Mouse (Mus musculus): ENCODE results near the gene Tfap2c. TPM values are rescaled to one million over a fixed set of nuclear protein-coding genes. Genes with fewer than 3 reads are reported as not detected.

Gene Tfap2c
- polyA plus RNA-seq, 1 experiment from 2014 or later, result 2.5 TPM

DNA sequence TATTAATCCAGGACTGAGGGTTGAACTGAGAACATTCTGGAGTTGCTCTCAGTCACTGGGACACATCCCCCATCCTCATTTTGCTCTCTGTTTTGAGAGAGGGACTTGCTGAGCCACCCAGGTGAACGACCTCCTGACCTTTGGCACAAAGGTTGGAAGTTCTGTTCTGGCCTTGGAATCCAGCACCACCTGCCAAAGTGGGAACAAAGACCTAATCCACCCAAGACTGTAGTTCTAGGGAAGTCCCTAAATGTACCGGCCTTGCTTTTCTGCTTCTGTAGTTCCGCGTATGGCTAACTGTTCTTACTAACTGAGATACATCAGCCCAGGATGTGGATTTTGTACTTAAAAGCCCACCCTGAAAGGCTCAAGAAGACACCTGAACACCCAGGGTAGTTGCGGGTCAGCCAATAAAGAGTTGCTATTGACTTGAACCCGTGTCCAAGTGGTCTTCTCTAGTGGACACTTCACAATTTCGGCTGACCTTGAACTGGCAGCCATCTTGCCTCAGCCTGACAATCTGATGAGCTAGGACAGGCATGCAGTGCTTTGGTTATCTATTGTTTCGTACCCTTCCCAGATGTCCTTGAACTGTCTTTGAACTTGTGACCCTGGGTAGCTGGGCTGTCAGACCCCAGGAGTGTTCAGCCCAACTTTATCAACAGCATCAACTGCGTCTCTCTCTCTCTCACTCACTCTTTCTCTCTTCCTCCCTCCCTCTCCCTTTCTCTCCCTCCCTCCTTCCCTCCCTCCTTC is 28.6 kb upstream of the Tfap2c start:
- Histone ChIP-seq H3K4me2 (replicated peaks; ENCODE audit: low read depth, low read length) (no peak overlapping the region), H3K9me3 (ENCODE audit: control insufficient read depth, low read length) (no peaks in the 10 kb centered on the region), H3K36me3 (ENCODE audit: control insufficient read depth, insufficient read depth, low read length) (no peaks in the 10 kb centered on the region), H3K4me3 (ENCODE audit: low read depth, low read length) (no peak overlapping the region), H3K27me3 (ENCODE audit: control insufficient read depth, insufficient read depth, low read length) (0 out of 2 replicates have a peak, but pooled peaks cover 2% of the 10 kb centered on the region), H3K9ac (ENCODE audit: low read depth, low read length) (no peak overlapping the region), H3K27ac (ENCODE audit: low read depth, low read length) (no peak overlapping the region), H3K4me1 (replicated peaks; ENCODE audit: control insufficient read depth, insufficient read depth, low read length) (no peaks in the 10 kb centered on the region)
- WGBS, result 86% methylated on average over 9 of the region's 9 CpGs
- ATAC-seq (ENCODE audit: low FRiP score) (no peak), DNase-seq (ENCODE audit: low spot score) (no peak)

DNA sequence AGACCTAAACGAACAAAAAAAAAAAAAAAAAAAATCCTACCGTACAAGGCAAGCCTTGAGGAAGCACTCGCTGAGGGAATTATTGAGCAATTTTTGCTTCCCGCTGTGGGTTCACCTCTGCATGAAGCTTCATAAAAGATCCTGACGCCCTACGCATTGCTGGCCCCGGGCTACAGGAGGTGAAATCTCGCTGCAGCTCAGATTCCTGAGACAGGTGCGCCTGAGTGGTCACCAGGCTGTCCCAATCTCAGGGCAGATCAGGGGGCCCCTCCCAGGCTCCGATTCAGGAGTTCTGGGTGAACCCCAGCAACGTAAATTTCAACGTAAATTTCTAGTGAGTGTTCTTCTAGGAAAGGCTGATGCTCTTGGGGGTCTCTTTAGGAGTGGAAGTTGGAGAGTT is 26.9 kb upstream of the Tfap2c start:
- DNase-seq (ENCODE audit: low spot score), result no peak
- no peak overlapping the region for H3K4me2 ChIP-seq (replicated peaks; ENCODE audit: low read depth, low read length)
- H3K4me3 ChIP-seq (ENCODE audit: low read depth, low read length), result no peak overlapping the region
- no peak overlapping the region for H3K27ac ChIP-seq (ENCODE audit: low read depth, low read length)
- 0 out of 2 replicates have a peak, but pooled peaks cover 2% of the 10 kb centered on the region for H3K27me3 ChIP-seq (ENCODE audit: control insufficient read depth, insufficient read depth, low read length)
- ATAC-seq (ENCODE audit: low FRiP score), result no peak
- no peaks in the 10 kb centered on the region for H3K36me3 ChIP-seq (ENCODE audit: control insufficient read depth, insufficient read depth, low read length)
- H3K9ac ChIP-seq (ENCODE audit: low read depth, low read length), result no peak overlapping the region
- 86% methylated on average over 11 of the region's 12 CpGs for WGBS
- H3K4me1 ChIP-seq (replicated peaks; ENCODE audit: control insufficient read depth, insufficient read depth, low read length), result no peaks in the 10 kb centered on the region
- no peaks in the 10 kb centered on the region for H3K9me3 ChIP-seq (ENCODE audit: control insufficient read depth, low read length)

DNA sequence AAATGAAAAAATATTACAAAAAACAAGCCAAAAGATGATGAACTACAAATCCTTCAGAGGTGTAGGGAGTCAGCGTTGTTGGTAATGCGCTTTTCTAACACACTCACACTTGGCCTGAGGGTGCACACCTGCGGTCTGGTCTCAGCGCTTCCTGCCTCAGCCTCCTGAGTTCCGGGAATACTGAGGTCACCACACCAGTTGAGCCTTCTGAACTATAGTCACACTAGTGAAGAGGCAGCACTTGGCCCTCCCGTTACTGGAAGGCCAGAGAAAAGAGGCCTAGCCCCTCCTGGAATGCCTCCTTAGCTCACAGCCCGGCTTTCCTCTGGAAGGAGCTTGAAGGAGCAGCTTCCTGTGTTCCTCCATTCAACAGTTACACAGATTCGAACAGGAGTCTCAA is 22.2 kb upstream of the Tfap2c start:
- no peak overlapping the region for H3K27ac ChIP-seq (ENCODE audit: low read depth, low read length)
- ATAC-seq (ENCODE audit: low FRiP score), result no peak
- no peak for DNase-seq (ENCODE audit: low spot score)
- H3K9me3 ChIP-seq (ENCODE audit: control insufficient read depth, low read length), result no peaks in the 10 kb centered on the region
- no peak overlapping the region for H3K4me2 ChIP-seq (replicated peaks; ENCODE audit: low read depth, low read length)
- no peaks in the 10 kb centered on the region for H3K36me3 ChIP-seq (ENCODE audit: control insufficient read depth, insufficient read depth, low read length)
- H3K4me3 ChIP-seq (ENCODE audit: low read depth, low read length), result no peak overlapping the region
- no peaks in the 10 kb centered on the region for H3K27me3 ChIP-seq (ENCODE audit: control insufficient read depth, insufficient read depth, low read length)
- WGBS, result 90% methylated on average over 8 of the region's 8 CpGs
- H3K4me1 ChIP-seq (replicated peaks; ENCODE audit: control insufficient read depth, insufficient read depth, low read length), result no peaks in the 10 kb centered on the region
- H3K9ac ChIP-seq (ENCODE audit: low read depth, low read length), result no peak overlapping the region

DNA sequence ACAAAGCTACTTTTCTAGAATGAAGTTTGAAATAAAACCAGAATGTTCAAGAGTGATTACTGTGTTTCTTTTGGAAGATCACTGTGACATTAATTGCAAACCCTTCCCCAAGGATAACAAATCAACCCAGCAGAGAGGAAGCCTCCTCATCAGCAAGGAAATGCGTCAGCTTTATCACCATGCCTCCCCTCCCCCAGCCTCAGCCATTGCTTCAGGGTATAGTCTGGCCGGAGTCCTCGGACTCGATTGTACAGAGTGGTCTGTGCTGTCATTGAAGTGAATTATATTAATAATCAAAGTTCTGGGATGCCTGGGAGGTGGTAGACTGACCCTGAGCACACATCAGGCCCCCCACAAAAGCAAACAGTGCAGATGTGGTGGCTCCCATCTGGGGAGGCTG is 5.4 kb upstream of the Tfap2c start:
- Histone ChIP-seq H3K4me3 (ENCODE audit: low read depth, low read length) (no peak overlapping the region), H3K9ac (ENCODE audit: low read depth, low read length) (no peak overlapping the region), H3K36me3 (ENCODE audit: control insufficient read depth, insufficient read depth, low read length) (no peaks in the 10 kb centered on the region), H3K4me1 (replicated peaks; ENCODE audit: control insufficient read depth, insufficient read depth, low read length) (peaks cover 2% of the 10 kb centered on the region), H3K4me2 (replicated peaks; ENCODE audit: low read depth, low read length) (no peak overlapping the region), H3K27ac (ENCODE audit: low read depth, low read length) (no peak overlapping the region), H3K27me3 (ENCODE audit: control insufficient read depth, insufficient read depth, low read length) (peaks cover 59% of the 10 kb centered on the region), H3K9me3 (ENCODE audit: control insufficient read depth, low read length) (no peaks in the 10 kb centered on the region)
- 44% methylated on average over 4 of the region's 4 CpGs for WGBS
- ATAC-seq (ENCODE audit: low FRiP score), result no peak
- DNase-seq (ENCODE audit: low spot score), result no peak

DNA sequence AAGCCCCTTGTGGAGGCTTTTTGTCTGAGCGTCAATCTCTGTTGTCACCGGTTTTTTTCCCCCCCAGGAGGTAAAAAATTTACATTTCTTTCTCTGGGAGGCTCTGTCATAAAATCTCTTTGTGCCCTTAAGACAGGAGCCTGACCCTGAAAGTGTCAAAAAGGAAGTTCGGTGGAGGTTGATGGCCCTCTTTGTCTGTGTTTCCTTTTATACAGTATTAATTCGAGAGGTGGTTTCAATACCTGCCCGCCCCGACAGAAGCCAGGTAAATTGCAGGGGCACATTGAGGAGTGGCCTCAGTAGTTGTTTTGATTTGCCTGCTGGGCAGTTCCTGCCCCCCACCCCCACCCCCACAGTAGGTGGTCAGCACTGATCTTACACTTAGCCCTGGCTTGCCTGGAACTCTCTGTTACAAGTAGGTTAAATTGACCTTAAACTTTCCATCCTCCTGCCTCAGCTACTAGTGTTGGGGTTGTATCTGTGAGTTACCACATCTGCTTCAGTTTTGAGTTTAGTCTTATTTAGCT is 4.7 kb upstream of the Tfap2c start:
- H3K27me3 ChIP-seq (ENCODE audit: control insufficient read depth, insufficient read depth, low read length), result peaks cover 65% of the 10 kb centered on the region
- H3K4me1 ChIP-seq (replicated peaks; ENCODE audit: control insufficient read depth, insufficient read depth, low read length), result peaks cover 7% of the 10 kb centered on the region
- no peak overlapping the region for H3K4me2 ChIP-seq (replicated peaks; ENCODE audit: low read depth, low read length)
- no peaks in the 10 kb centered on the region for H3K9me3 ChIP-seq (ENCODE audit: control insufficient read depth, low read length)
- DNase-seq (ENCODE audit: low spot score) (no peak), ATAC-seq (ENCODE audit: low FRiP score) (no peak)
- no peak overlapping the region for H3K4me3 ChIP-seq (ENCODE audit: low read depth, low read length)
- H3K9ac ChIP-seq (ENCODE audit: low read depth, low read length), result no peak overlapping the region
- 8% methylated on average over 6 of the region's 6 CpGs for WGBS
- no peak overlapping the region for H3K27ac ChIP-seq (ENCODE audit: low read depth, low read length)
- no peaks in the 10 kb centered on the region for H3K36me3 ChIP-seq (ENCODE audit: control insufficient read depth, insufficient read depth, low read length)

DNA sequence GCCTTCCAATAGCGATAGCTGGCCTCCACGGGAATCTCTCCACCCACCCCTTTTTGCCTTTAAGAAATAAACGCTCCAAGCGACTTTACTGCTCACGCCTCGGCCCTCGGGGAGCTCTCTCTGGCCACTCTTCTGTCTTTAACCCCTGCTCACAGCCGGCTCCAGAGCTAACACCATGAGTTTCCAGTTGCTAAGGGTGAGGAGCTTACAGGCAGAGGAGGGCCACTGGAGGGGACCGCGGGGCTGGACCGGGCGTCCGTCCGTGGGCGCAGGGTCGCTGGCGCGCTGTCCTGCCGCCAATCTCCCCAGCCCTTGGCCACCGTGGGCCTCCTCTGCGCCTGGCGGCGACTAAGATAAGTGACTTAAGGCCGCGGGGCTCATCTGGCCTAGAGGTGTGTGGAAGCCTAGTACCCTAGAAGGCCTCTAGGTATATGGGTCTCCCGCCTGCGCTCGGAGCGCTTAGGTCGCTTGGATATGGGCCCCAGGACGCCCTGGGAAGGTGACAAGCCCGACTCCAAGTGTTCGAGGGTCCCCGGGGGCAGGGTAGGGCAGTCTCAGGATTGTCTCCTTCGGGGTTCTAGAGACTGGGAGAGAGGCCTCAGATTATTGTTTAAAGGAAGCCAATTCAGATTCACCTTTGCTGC is 3.7 kb upstream of the Tfap2c start:
- DNase-seq (ENCODE audit: low spot score), result no peak
- Histone ChIP-seq H3K9me3 (ENCODE audit: control insufficient read depth, low read length) (no peaks in the 10 kb centered on the region), H3K9ac (ENCODE audit: low read depth, low read length) (no peak overlapping the region), H3K27ac (ENCODE audit: low read depth, low read length) (no peak overlapping the region), H3K27me3 (ENCODE audit: control insufficient read depth, insufficient read depth, low read length) (peaks cover 74% of the 10 kb centered on the region), H3K36me3 (ENCODE audit: control insufficient read depth, insufficient read depth, low read length) (no peaks in the 10 kb centered on the region), H3K4me3 (ENCODE audit: low read depth, low read length) (no peak overlapping the region), H3K4me1 (replicated peaks; ENCODE audit: control insufficient read depth, insufficient read depth, low read length) (peaks cover 9% of the 10 kb centered on the region), H3K4me2 (replicated peaks; ENCODE audit: low read depth, low read length) (no peak overlapping the region)
- WGBS, result 2% methylated on average over 35 of the region's 35 CpGs
- ATAC-seq (ENCODE audit: low FRiP score), result no peak

DNA sequence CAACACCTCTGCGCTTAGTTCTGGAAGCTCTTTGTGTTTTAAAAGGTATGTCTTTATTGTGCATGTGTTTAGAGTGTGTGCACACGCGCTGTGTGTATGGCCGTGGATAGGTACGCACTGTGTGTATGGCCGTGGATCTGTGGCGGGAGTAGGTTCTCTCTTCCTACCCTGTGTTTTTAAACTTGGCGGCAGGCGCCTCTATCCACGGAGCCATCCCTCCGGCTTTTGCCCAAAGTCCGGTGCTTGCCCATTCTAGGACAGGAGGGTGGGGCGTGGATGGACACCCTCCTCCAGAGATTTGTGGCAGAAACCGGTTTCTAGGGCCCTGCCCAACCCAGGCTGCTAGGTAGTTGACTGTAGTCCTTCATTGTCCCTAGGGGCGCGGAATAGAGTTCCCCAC is 2.8 kb upstream of the Tfap2c start:
- Histone ChIP-seq H3K9ac (ENCODE audit: low read depth, low read length) (no peak overlapping the region), H3K9me3 (ENCODE audit: control insufficient read depth, low read length) (no peaks in the 10 kb centered on the region), H3K4me1 (replicated peaks; ENCODE audit: control insufficient read depth, insufficient read depth, low read length) (peaks cover 17% of the 10 kb centered on the region), H3K4me3 (ENCODE audit: low read depth, low read length) (no peak overlapping the region), H3K36me3 (ENCODE audit: control insufficient read depth, insufficient read depth, low read length) (no peaks in the 10 kb centered on the region), H3K27me3 (ENCODE audit: control insufficient read depth, insufficient read depth, low read length) (peaks cover 82% of the 10 kb centered on the region), H3K27ac (ENCODE audit: low read depth, low read length) (no peak overlapping the region), H3K4me2 (replicated peaks; ENCODE audit: low read depth, low read length) (no peak overlapping the region)
- WGBS, result 11% methylated on average over 16 of the region's 16 CpGs
- ATAC-seq (ENCODE audit: low FRiP score), result no peak
- DNase-seq (ENCODE audit: low spot score), result peak; percentile 49

DNA sequence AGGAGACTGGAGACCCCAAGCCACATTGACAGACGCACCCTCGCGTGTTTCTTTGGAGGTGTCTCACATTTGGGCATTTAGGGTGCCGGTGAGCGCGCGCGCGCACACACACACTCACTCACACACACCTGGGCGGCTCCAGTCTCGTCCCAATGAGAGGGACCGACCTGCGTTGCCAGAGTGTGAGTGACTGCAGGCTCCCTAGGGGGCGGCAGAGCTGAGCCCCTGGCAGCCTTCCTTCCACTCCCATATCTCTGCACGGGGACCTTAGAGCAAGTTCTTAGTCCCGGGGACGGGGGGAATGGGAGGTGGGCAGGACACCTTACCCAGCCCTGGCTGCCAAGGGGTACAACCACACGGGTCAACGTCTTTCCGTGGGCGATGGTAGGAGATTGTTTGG is 2.3 kb upstream of the Tfap2c start:
- DNase-seq (ENCODE audit: low spot score), result peak; percentile 74
- under 1% methylated on average over 21 of the region's 21 CpGs for WGBS
- peak; percentile 31; the same call in 1 of the 2 replicates for ATAC-seq (ENCODE audit: low FRiP score)
- Histone ChIP-seq H3K4me3 (ENCODE audit: low read depth, low read length) (no peak overlapping the region), H3K27me3 (ENCODE audit: control insufficient read depth, insufficient read depth, low read length) (peaks cover 87% of the 10 kb centered on the region), H3K36me3 (ENCODE audit: control insufficient read depth, insufficient read depth, low read length) (no peaks in the 10 kb centered on the region), H3K9me3 (ENCODE audit: control insufficient read depth, low read length) (no peaks in the 10 kb centered on the region), H3K4me1 (replicated peaks; ENCODE audit: control insufficient read depth, insufficient read depth, low read length) (peaks cover 19% of the 10 kb centered on the region), H3K4me2 (replicated peaks; ENCODE audit: low read depth, low read length) (0 out of 2 replicates have a peak overlapping the region, but pooled peaks have one; percentile 6), H3K9ac (ENCODE audit: low read depth, low read length) (no peak overlapping the region), H3K27ac (ENCODE audit: low read depth, low read length) (no peak overlapping the region)
